Mouse (Mus musculus) layer of hippocampus, adult 8-10 months (tissue): Measurements from ENCODE around the gene Gm27021. TPM values are rescaled to one million over a fixed set of nuclear protein-coding genes. Genes with fewer than 3 reads are reported as not detected.

ENCODE experiments used
- DNase-seq, 2 experiments: peaks; one replicate each; pipeline ENCODE4 v3.0.0; 2022; ENCODE audit warnings: low spot score in 2 of 2
- total RNA-seq, 4 experiments: library from RNA; stranded (reverse); gene quantifications; 2 replicates each; pipeline ENCODE4 v1.2.4; 2022

Gm27021 gene
- total RNA-seq, 4 experiments from 2014 or later = 0.57 TPM; not detected in 3

DNA sequence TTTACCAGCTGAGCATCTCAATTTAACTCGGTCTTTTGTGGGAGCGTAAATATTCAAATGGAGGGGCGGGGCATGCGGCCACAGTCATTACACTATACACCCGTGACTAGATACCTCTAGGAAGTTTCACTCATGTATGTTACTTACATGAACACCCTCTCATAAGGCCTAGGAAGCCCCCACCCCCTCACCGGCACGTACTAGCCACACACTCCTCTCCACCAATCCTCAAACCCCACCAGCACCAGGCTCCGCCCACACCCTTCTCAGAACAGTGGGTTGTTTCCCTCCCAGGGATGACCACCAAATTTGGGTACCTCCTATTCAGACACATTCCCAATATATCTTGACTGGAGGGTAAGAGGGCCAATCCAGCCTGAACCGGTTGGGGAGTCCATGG is 60.4 kb downstream of the Gm27021 start:
- DNase-seq = no peak

GRCm38 (mm10) chr8:120602672-120603071 is 65.2 kb downstream of the Gm27021 start:
- no peak for DNase-seq

DNA sequence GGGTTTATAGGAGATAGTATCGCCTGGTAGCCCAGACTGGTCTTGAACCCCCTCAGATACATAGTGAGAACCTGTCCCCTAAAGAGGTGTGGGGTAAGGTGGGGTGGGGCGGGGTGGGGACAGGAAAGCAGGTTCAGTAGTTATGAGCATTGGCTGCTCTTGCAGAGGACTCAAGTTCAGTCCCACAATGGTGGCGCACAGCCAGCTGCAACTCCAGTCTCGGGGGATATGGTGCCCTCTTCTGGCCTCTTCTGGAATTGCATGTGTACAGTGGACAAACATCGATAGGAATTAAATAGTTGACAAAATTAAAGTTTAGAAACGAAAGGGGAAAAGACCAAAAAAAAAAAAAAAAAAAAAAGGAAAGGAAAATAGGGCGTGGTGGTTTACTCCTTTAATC is 68.4 kb downstream of the Gm27021 start:
- DNase-seq = peak; percentile 65 to 85

- peak; percentile 90 to 92 for DNase-seq
Measured at GRCm38 (mm10) chr8:120598579-120598978, 69.3 kb downstream of the Gm27021 start.

DNA sequence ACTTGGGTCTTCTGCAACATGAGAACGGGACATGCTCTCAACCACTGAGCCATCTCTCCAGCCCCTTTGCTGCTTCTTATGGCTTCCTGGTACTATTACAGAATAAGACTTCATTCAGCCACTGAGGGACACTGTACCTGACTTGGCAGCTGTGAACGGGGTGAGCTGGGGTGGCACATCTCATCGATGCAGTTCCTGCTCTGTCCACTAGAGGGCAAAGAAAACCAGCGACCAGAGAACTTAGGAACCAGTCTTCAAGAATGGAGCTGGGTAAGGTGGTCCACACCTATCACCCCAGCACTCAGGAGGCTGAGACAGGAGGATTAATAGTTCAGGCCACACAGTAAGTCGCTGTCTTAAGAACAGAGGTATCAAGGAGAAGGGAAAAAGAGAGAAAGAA is 71.9 kb downstream of the Gm27021 start:
- no peak for DNase-seq

- no peak for DNase-seq
Measured at GRCm38 (mm10) chr8:120594571-120594970, 73.3 kb downstream of the Gm27021 start.

GRCm38 (mm10) chr8:120591587-120592292 is 76.1 kb downstream of the Gm27021 start:
- DNase-seq = peak in 1 of 2 experiments; percentile 58

DNA sequence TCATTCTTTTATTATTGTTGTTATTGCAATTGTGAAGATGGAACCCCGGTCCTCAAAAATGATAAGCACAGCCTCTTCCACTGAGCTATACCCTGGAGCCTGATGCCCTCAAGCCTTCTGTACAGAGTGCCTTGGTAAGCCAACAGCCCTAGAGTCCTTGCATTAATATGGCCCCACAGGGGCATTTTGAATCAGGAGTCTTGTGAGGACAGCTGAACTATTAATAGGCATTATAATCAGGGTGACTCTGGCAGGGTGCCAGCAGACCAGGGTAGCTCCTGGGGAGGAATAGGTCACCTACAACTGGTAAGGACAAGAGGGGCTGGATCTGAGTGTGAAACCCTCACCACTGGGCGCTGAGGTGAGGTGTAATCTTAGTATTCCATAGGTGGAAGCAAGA is 78.0 kb downstream of the Gm27021 start:
- no peak for DNase-seq

DNA sequence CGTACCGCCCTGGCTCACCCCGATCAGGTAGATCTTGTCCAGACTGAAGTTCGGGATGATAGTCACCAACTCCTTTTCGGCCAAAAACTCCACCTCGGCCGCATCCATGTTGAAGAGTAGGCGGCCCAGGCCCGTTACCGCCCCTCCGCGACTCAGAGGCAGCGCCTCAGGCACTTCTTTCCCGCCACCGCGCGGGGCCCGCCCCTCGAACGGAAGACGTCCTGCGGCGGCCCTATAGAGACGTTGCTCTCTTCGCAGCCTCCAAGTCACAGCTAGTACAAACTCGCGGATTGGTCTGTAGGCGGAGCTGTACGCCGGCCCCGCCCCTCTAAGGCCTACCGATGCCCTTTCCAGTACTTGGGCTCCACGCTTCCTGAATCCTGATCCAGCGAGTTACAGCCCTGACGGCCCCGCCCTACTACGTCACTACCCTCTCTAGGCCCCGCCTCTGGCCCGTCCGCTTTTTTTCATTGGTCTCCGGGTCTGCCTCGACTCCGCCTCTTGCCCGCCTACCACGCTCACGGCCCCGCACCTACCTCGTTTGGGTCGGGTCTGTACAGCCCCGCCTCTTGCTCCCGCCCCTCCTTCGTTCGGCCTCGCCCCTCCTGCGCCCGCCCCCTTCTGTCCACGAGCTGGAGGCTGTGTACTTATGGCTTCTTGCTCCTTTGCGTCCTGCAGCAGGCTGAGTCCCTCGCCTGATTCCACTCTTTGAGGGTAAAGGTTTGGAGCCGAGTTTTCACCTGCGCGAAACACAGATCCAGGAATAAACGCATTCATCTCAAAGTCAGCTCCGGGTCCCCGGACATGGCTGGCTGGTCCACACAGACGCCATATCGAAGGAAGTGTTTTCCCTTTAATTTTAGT is 78.7 kb downstream of the Gm27021 start, which contains the start of gene Gins2:
Gene Gins2, minus strand, starts transcription at position 397 of the 864 bp plus-strand sequence.
- peak; percentile 99 to 100 for DNase-seq

DNA sequence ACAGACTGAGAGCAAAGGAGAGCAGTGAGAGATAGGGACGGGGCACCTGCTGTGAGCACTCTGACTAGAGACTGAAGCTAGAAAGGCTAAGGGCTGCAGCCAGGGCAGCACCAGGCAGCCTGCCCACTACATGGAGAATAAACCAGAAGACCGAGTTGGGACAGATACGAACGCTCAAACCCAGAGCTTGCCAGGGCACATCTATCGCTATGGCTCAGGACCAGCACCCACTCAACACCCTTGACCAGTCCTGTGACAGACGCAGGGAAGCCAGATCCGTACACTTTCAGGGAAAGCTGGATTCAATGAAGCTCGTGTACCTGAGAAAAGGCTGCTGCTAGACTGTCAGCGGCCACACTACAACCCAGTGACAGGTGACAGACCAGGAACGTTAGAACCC is 82.4 kb downstream of the Gm27021 start:
- no peak for DNase-seq

DNA sequence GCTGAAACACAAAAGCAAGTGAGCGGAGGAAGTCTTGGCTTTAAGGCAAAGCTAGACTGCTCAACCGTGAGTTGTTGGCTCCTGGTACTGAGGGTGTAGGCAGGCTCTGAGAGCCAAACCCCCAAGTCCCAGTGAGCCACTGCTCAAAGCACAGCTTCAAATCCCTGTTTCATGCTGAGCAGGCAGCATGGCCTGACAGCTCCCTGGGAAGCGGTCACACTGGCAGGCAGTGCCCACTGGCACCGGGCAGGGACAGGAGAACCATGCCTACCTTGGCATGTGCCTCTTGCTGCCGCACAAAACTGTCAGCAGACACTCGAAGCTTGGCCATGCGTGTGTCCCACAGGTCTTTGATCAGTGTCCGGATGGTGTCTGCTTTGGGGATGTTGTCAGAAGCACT is 86.1 kb downstream of the Gm27021 start:
- DNase-seq = no peak

DNA sequence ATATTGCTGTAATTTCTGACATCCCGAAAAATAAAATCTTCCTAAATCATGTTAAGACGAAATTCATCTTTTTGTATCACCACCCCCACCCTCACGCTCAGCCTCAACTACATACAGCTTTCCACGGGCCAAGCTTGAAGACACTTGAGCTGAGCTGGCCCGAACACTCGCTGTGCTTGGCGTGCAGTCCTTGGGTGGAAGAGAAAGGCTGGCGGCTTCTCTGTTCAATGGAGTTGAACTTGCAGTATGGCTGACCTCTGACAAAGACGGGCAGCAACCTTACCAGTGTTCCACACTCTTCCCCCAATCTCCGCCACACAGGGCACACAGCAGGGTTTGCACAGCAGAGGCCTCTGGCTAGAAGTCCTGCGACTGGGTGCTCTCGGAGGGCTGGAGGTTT is 86.5 kb downstream of the Gm27021 start:
- DNase-seq = no peak

GRCm38 (mm10) chr8:120580336-120581000 is 87.4 kb downstream of the Gm27021 start:
- DNase-seq = no peak

GRCm38 (mm10) chr8:120577821-120578220 is 90.1 kb downstream of the Gm27021 start:
- DNase-seq = no peak

DNA sequence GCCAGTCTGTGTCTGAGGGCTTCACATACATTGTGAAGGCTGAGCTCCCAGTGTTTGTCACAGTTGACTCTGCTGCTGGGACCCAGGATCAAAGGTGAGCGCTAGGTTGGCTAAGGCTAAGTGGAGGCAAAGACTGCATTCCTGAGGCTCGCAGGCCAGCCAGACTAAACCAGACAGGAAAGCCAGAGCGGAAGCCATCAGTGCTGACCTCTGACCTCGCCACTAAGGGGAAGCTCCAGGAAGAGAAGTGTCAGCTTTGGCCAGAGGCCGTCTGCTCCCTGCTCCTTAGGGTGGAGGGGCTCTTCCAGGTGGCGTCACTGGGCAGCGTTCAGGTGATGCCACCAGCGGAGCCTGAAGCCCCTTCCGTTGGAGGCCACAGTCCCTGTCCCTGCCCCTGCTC is 92.1 kb downstream of the Gm27021 start:
- DNase-seq = no peak

DNA sequence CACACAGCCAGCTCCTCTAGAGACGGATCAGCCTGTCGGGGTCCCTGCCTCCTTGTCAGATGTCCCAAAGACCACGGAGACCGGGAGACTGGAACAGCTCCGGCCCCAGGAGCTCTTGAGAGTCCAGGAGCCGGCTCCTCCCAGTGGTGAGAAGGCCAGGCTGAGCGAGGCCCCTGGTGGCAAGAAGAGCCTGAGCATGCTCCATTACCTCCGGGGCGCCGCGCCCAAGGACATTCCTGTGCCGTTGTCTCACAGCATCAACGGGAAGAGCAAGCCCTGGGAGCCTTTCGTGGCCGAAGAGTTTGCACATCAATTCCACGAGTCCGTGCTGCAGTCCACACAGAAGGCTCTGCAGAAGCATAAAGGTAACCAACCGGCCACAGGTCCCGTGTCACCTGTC is 92.9 kb downstream of the Gm27021 start:
- no peak for DNase-seq

- no peak for DNase-seq
Measured at GRCm38 (mm10) chr8:120573866-120574265, 94.0 kb downstream of the Gm27021 start.

GRCm38 (mm10) chr8:120572534-120572933 is 95.3 kb downstream of the Gm27021 start:
- DNase-seq = peak; percentile 78 to 83

DNA sequence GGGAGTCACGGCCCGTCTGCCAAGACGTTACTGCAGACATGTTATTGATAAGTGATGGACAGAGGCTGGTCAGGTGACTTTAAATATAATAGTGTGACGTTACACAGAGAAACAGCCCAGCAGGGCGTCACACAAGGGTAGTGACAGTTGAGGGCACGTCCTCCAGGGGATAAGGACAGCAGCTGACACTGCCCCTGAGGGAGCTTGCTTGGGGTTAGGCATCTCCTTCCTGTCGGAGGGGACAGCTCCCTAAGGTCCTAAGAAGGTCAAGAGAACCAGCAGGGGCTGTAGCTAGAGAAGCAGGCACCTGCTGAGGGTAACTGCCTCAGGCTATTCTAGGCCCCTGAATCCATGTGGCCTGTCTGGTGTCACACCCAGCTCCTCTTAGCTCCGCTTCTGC is 96.3 kb downstream of the Gm27021 start:
- no peak for DNase-seq

DNA sequence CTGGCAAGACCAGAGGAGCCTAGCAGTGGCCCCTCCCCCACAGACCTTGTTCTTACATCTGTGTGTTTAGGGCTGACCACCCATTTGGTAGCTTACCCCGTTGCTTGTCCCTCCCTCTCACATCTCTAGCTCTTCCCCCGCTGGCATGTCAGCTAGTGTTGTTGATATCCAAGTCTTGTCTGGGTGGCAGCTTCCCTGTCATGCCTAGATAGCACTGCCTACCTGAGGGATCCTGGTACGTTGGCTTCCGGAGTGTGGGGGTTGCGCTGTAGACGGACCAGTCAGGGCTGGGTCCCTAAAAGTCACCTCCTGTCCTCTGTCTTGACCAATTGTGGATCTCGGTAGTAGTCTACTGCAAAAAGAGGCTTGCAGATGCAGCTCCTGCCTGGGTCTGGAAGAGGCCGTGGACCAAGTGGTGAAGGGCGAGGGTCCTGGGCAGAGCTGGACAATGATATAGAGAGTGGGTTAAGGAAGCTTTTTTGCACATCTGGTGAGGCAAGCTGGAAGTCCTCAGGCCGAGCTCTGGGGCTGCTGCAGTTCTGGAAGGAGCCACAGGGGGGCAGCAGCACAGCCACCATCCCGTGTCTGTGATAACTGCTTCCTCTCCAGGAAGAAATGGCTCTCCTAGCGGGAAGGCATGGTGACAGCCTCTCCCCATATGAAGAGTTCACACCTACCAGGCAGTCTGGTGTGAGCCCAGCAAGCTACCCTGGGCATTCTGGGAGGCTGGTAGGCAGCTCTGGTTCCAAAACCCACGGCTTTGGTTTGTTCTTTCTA is 97.8 kb downstream of the Gm27021 start:
- DNase-seq = peak in 1 of 2 experiments; percentile 83

- DNase-seq = no peak
Measured at GRCm38 (mm10) chr8:120569123-120569522, 98.8 kb downstream of the Gm27021 start.
